Mouse (Mus musculus) layer of hippocampus, adult 9-10 months (tissue): ENCODE results near the gene Rgs8.

Experiments
- DNase-seq: peaks from one replicate; pipeline ENCODE4 v3.0.0; 2022; ENCODE audit warnings: low spot score

Rgs8 gene

GRCm38 (mm10) chr1:153704996-153705395 lies 52.2 kb downstream of the Rgs8 start:
- DNase-seq, result no peak

DNA sequence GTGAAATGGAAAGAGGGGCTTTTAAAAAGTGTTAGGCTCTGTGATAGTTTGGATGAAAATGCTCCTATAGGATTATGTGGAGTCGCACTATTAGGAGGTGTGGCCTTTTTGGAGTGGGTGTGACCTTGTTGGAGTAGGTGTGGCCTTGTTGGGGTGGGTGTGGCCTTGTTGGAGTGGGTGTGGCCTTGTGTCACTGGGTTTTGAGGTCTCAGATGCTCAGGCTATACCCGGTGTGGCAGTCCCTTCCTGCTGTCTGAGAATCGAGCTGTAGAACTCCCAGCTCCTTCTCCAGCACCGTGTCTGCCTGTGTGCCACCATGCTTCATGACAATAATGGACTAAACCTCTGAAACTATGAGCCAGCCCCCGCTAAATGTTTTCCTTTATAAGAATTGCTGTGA lies 55.8 kb downstream of the Rgs8 start:
- DNase-seq, result no peak

- DNase-seq, result no peak
Measured at GRCm38 (mm10) chr1:153709451-153709850, 56.6 kb downstream of the Rgs8 start.

DNA sequence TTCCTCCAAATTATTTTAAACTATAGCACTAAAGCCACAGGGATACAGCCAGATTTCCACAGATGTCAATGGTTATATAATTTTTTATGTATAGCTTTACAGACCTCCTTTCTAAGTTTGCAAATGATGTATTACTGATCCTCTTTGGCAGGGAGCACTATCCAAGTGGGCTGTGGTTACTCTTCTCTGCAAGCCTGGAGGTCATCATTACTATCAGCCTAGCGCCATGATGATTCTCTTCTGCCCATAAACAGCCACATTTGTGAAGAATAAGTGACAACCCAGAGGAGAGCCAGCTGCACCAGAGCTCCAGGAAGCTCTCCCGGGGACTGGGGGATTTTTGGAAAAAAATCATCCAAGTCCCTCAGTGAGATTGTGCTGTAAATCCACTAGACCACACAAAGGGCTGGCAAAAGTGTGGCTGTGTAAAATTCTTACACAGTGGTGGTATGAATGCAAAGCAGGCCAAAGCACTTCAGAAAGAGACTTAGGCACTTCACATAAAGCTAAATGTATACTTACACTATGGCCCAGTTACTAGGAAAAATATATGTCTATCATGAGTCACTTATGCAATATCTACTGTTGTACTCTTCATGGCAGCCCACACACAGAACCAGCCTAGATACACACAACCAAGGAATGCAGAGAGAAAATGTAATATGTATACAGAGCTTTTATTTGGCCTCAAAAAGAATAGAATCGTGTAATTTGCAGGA lies 58.9 kb downstream of the Rgs8 start:
- no peak for DNase-seq

DNA sequence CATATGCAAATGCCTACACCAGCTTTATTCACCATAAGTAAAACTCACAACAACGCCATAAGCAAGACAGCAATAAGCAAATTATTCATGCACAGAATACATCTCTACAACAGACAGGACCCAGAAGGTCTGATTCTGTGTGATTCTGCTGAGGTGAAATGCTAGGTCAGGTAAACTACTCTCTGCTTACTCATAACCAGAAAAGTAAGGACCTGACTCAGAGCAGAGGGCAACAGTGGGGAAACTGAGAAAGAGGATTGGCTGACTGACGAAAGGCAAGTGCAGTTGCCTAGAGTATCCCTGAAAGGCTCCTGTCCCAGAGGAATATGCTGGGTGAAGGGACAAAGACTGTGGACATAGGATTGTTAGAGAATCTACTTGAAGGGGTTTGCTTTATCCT lies 59.8 kb downstream of the Rgs8 start:
- DNase-seq, result no peak

GRCm38 (mm10) chr1:153717990-153718389 lies 65.2 kb downstream of the Rgs8 start:
- DNase-seq, result no peak

DNA sequence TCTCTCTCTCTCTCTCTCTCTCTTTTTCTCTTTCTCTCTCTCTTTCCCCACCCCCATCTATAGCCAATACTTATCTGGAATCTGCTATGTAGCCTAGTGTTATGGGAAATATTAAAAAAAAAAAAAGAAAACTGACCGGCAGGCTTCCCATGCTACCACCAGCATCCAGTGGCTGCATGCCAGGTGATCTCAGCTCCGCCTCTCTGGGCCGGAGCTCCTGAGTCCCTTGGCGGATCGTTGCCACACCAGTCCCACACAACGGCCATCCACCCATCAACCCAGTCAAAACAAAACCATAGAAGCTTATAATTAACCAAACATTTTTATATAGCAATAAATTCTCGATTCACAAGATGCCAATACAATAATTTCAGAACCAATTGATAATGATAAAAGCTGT lies 68.1 kb downstream of the Rgs8 start:
- no peak for DNase-seq

DNA sequence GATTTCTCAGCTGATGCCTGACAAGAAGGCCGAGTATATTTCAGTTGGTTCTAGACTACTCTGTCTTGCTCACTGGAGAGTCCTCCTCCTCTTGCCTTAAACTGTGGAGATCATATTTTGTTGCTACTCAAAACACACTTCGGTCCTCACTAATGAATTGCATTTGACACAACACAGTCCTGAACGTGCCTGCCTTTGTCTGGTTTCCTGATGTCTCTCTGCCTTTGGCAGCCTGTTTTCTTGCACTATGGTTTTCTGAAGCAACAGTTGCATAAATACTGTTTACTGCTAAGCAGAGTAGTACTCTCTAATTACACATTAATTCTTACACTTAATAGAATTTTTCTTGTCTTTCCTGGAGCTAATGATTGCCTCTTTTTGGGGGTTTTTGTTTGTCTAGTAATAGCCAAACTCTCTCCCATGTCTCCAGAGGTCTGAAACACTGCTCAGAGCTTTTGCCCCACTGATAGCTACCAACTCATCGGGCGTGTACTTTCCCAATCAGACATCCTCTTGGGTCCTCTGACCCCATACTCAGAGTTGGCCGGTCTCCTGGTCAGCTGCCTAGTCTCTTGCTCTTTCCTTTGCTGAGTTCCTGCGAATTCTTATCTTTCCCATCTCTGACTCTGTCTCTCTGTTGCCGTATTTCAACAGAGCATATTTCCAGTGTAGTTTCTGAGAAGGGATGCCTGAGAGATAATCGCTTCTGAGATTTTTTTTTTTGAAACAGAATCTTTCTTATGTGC lies 68.9 kb downstream of the Rgs8 start:
- DNase-seq, result no peak

DNA sequence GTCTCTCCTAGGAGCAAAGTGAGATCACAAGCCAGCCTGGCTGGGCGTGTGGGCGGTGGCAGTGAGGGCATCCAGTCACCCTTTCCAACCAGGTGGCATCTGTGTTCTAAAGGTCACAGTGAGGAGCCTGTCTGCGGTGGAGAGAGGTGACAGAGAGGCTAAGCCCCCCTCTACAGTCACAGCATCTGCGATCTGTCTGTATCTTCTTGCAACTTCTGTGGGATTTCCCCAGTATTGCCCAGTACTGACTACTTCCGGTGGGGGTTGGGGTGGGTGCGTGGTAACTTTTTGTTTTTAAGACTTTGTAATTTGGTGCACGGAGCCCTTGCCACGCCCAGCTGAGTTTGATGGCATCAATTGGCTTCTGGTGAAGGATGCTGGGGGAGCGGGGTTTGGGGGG lies 70.6 kb downstream of the Rgs8 start:
- DNase-seq, result no peak

DNA sequence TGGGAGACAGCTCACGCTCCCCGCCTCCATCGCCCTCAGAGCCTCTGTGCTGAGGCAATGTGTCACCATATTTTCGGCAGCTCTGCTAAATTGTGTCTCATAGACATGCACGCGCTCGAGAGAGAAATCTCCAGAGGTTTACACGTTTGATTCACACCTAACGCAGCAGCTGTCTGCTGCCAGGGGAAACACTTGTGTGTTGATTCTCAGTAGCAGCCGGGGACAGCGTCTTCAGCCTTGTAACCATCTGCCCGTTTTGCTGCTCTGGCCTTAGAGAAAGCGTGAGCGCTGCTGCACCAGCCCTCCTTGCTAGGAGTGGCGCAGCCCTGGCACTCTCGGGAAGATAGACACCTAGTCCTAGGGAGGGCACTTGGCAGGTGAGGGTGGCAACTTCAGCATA lies 73.8 kb downstream of the Rgs8 start:
- no peak for DNase-seq

DNA sequence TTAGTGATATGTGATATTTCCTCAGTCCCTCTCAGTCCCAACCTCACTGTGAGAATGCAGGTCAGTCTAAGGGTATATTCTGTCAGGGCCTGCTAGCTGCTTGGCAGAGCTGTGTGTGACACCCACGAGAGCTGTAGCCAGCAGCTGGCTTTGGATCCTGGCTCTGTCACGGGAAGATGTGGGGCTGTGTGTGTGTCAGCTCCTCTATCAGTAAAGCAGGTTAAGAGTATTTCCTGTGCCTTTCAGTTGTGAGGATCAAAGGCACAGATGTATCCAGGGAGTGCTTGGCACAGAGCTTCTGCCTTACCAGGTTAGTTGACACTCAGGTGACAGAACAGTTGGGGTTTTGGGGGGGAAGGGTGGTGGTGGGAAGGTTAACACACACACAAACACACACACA lies 77.0 kb downstream of the Rgs8 start:
- DNase-seq, result no peak

DNA sequence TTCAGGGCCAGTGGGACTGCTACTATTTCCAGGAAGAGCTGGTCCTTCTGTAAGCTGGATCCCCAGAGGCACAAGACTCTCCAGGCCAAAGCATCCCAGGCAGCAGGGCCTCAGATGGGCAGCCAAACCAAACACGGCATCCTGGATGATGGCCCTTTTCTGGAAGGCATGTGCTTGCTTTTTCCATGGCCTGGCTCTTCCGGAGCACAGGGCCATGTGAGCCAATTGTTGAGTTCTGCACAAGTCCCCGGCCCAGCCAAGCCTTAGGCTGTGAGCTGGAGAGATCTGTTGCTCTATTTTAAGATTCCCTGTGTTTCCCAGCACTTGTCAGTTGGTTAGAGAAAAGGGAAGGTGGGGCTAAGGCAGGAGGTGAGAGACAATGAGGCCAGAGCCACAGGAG lies 77.8 kb downstream of the Rgs8 start:
- DNase-seq, result no peak

- no peak for DNase-seq
Measured at GRCm38 (mm10) chr1:153733181-153733580, 80.4 kb downstream of the Rgs8 start.

GRCm38 (mm10) chr1:153734866-153735265 lies 82.0 kb downstream of the Rgs8 start:
- DNase-seq, result no peak

GRCm38 (mm10) chr1:153736096-153736495 lies 83.3 kb downstream of the Rgs8 start:
- no peak for DNase-seq

GRCm38 (mm10) chr1:153737101-153738085 lies 84.6 kb downstream of the Rgs8 start:
- no peak for DNase-seq

GRCm38 (mm10) chr1:153739437-153740015 lies 86.7 kb downstream of the Rgs8 start:
- no peak for DNase-seq

DNA sequence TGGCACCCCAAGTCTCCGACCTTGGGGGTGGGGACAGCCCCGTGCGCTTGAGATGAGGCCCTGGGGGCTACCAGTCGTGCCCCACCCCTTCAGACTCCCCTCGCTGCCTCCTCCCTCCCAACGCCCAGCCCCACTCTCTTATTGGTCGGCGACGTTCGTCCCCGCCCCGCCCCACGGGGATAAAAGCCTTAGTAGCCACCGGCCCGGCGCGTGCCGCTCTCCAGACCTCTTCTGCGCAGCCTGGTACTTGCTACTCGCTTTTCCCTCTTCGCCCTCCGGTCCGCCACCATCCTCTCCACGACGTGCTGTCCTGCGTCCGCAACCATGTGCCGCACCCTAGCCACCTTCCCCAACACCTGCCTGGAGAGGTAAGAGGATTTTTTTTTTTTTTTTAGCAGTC lies 87.3 kb downstream of the Rgs8 start, which contains the start of gene Rgs16:
Gene Rgs16 (plus strand): TSS at position 205 of the 400 bp plus-strand sequence.
- DNase-seq, result no peak

DNA sequence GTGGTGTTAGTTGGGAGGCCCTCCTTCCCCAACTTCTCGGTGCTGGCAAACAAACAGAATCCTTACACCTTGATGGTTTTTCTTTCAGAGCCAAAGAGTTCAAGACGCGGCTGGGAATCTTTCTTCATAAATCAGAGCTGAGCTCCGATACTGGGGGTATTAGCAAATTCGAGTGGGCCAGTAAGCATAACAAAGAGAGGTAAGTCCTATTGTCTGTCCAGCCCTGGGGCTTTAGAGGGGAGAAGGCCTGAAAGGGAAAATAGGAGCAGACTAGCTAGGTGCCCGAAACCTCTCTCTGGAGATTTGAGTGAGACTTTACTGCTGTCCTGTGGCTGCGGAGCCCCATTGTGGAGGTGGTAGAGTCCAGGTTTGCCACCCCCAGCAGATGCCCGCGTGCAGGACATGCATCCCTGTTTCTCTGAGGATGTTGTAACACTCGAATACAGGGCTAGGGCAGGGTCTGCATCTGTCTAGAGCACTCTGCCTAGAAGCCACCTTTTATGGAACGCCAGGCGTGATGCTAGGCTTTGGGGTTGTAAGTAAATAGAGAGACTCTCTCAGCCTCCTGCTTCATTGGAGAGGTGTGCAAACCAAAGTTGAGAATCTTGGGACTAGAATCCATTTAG lies 88.1 kb downstream of the Rgs8 start:
- no peak for DNase-seq

DNA sequence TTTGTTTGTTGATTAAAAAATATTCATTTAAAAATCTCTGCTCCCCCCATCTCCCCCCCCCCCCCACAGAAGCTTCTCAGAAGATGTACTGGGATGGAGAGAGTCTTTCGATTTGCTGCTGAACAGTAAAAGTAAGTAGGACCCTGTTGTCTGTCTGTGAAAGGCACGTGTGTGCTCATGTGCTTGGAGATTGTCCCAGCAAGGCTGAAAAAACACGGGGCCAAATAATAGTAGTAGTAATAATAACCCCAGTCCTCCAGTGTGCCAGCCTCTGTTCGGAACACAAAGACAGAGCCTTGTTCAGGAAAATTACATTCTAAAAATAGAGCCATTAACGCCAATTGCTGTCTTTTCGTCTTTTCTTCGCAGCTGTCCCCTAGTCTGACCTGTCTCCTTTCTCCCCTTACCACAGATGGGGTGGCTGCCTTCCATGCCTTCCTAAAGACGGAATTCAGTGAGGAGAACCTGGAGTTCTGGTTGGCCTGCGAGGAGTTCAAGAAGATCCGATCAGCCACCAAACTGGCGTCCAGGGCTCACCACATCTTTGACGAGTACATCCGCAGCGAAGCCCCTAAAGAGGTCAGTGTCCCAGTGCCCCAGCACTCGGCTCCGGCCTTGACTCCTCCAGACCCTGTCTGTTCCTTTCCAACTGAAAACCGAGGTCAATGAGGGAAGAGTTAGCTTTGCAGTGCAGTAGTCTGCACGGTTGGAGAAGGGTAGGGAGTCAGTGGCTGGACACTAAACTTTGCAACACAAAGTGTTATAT lies 88.9 kb downstream of the Rgs8 start:
- no peak for DNase-seq
